9 mouse cellular contexts compared by ENCODE assay signal in the genomic region with DNA sequence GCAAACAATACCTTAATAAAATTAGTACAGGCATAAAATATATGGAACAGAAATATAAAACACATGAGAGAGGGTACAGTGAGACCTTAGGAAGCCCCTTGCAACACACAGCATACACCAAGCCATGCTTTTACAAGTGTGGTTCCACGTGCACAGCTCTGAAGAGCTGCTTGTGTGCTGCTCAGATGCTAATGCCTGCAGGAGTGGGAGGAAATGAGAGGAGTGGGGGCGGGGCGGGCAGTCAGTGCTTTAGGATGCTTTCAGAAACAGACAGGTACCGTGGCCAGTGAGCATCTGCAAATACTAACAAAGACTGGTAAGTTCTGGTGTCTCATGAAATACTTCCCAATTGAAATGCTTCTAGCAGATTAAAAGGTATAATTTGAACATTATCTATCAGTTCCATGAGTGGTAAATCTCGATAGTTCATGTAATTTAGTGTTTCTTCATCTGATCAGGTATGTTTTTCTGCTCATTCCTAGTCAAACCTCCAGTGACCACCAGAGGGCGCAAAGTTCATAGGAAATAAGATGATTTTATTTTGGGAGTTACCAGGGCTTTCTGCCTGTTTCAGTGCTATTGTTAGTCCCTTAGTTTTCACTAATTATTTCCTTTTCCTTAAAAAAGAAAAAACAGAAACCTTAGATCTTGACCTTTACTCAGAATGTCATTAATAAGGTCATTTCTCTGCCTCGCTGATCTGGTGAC. TPM values are rescaled to one million over a fixed set of nuclear protein-coding genes. Genes with fewer than 3 reads are reported as not detected.
DNase-seq lines count a peak whose midpoint lies in the region; ATAC-seq lines count a peak whose summit lies in the region.
"Had no signal": no experiment of that assay in that cellular context is flagged by ENCODE, and none has a peak within 500 bp of the region (broad histone marks: within the 10 kb centered on the region; RNA-seq: fewer than 3 reads in every experiment).

No protein-coding gene starts in this region.

- no peaks in the 10 kb centered on the region for H3K36me3 ChIP-seq in heart, embryonic 11.5 days (ENCODE audit: control insufficient read depth, insufficient read depth, low read length)

- intact Hi-C loops in heart, postnatal 36 days (cut with DNase I) = loop anchor here (1.0 to 5.0 kb wide), 2 partner anchors 146 to 287 kb away; no protein-coding TSS in a partner anchor

- no peak overlapping the region for H3K4me3 ChIP-seq in heart, embryonic 11.5 days (ENCODE audit: low read depth, low read length)
- H3K4me3 ChIP-seq: limb, embryonic 15.5 days had no signal

- H3K4me2 ChIP-seq in heart, embryonic 11.5 days = no peak overlapping the region
- H3K4me2 ChIP-seq: limb, embryonic 15.5 days had no signal

- WGBS in heart, embryonic 11.5 days (ENCODE audit: insufficient replicate concordance) = 31% methylated on average over 7 of the region's 7 CpGs

- peak; percentile 62 for DNase-seq in heart, adult 8-10 months (ENCODE audit: low spot score)
- DNase-seq in adrenal gland, postnatal 10 days = peak; percentile 81
- DNase-seq in embryo, embryonic 11 days = peak; percentile 83
- peak; percentile 62 to 77 for DNase-seq in heart, postnatal 36 days
- peak; percentile 72 for DNase-seq in layer of hippocampus, adult 9-11 months
- peak; percentile 57 for DNase-seq in right cerebral cortex, postnatal 25 days

- no peaks in the 10 kb centered on the region for H3K27me3 ChIP-seq in heart, embryonic 11.5 days (ENCODE audit: control insufficient read depth, insufficient read depth, low read length)
- H3K27me3 ChIP-seq: limb, embryonic 15.5 days had no signal

- H3K9ac ChIP-seq in heart, embryonic 11.5 days (ENCODE audit: low read depth, low read length) = no peak overlapping the region
- H3K9ac ChIP-seq: limb, embryonic 15.5 days had no signal

- H3K9me3 ChIP-seq in heart, embryonic 11.5 days (replicated peaks; ENCODE audit: control insufficient read depth, low read length) = no peaks in the 10 kb centered on the region
- H3K9me3 ChIP-seq: limb, embryonic 15.5 days had no signal

- H3K4me1 ChIP-seq in heart, embryonic 11.5 days (ENCODE audit: control insufficient read depth, insufficient read depth, low read length) = no peaks in the 10 kb centered on the region
- H3K4me1 ChIP-seq: limb, embryonic 15.5 days had no signal

- no peak for ATAC-seq in heart, embryonic 11.5 days (replicated peaks; ENCODE audit: insufficient number of reproducible peaks, low FRiP score, low TSS enrichment)
- 0 out of 2 replicates have a peak, but pooled peaks have one; percentile 55 for ATAC-seq in megakaryocyte progenitor cell, adult 5-6 weeks (replicated peaks; ENCODE audit: poor library complexity)

- H3K27ac ChIP-seq in heart, embryonic 11.5 days (ENCODE audit: low read depth, low read length) = no peak overlapping the region
- H3K27ac ChIP-seq: limb, embryonic 15.5 days had no signal

RNA-seq across cellular contexts. Expression of a gene that starts 17.2 kb away (rescaled TPM):
- 10 to 100 TPM; 47.2 to 61.5 (median 56.7) TPM for total RNA-seq in heart, adult 8-10 months (2022)
- polyA plus RNA-seq in heart, embryonic 11.5 days (2014; fragmentation: Nextera tagmentation; extraction: Ambion mirVana) = 56.4 and 59.9 TPM in 2 replicates
- total RNA-seq in adrenal gland, postnatal 10 days (2021) = 10 to 100 TPM; 76.9 to 83.9 TPM
- 10 to 100 TPM; 59.0 to 66.0 TPM for total RNA-seq in heart, postnatal 36 days (2021)
- total RNA-seq in megakaryocyte progenitor cell, adult 5-6 weeks (2015) = 48.5 and 52.6 TPM in 2 replicates
- 22.2 and 22.9 TPM in 2 replicates for total RNA-seq in megakaryocyte progenitor cell, adult 5-6 weeks (2017)
